In genomic region chr4:128993025-128993662, GRCm38 (mm10) we compare ENCODE assay signal across 1 mouse cellular context.
TF ChIP-seq lines count a peak whose summit lies in the region.

No protein-coding gene starts in this region.

TF ChIP-seq in MEL, 35 proteins besides CTCF, POLR2A, EP300 and RAD21 (continued from another document):
- TF ChIP-seq JUND (IDR thresholded peaks at IDR 0.05; ENCODE audit: low read depth, low read length) (no peak), RCOR1 (IDR thresholded peaks at IDR 0.05; ENCODE audit: low read depth, low read length) (no peak), ELF1 (IDR thresholded peaks at IDR 0.05; ENCODE audit: low read depth, low read length) (peak; percentile 91), ETS1 (IDR thresholded peaks at IDR 0.05; ENCODE audit: low read depth, low read length) (no peak; the same call in 1 of the 2 replicates), MEF2A (IDR thresholded peaks at IDR 0.05; ENCODE audit: extremely low read depth, insufficient replicate concordance, low read depth, low read length, poor library complexity, severe bottlenecking) (no peak), MXI1 (IDR thresholded peaks at IDR 0.05; ENCODE audit: low read depth, low read length) (no peak; the same call in 1 of the 2 replicates), KAT2A (conservative IDR thresholded peaks at IDR 0.05; ENCODE audit: low read depth, low read length) (no peak; the same call in 1 of the 2 replicates), POLR2AphosphoS2 (IDR thresholded peaks at IDR 0.05; ENCODE audit: low read length) (peak; percentile 39; the same call in 1 of the 2 replicates), POLR2AphosphoS5 (IDR thresholded peaks at IDR 0.05; ENCODE audit: borderline replicate concordance, low read depth, low read length) (no peak), HCFC1 (IDR thresholded peaks at IDR 0.05; ENCODE audit: low read depth, low read length) (peak; percentile 80), E2F4 (IDR thresholded peaks at IDR 0.05; ENCODE audit: borderline replicate concordance, low read depth, low read length) (peak; percentile 39; the same call in 1 of the 2 replicates)
TF ChIP-seq in MEL: peak in this region for 12.
